Mouse (Mus musculus) ES-E14 (cell line): ENCODE results near the gene Ednra.

Experiments
- HCFC1 ChIP-seq: IDR thresholded peaks from 2 replicates; pipeline ENCODE4 v1.6.1; 2012; ENCODE audit warnings: low read length, inconsistent platforms, borderline replicate concordance; ENCODE audit not compliant: insufficient read depth
- MAFK ChIP-seq: IDR thresholded peaks from 2 replicates; pipeline ENCODE4 v1.6.1; 2014; ENCODE audit warnings: mild to moderate bottlenecking, low read depth, low read length, inconsistent platforms; ENCODE audit not compliant: insufficient read depth
- ZC3H11A ChIP-seq: IDR thresholded peaks from 2 replicates; pipeline ENCODE4 v1.6.1; 2012; ENCODE audit warnings: low read depth, mild to moderate bottlenecking, inconsistent platforms, low read length, borderline replicate concordance
- ZNF384 ChIP-seq: IDR thresholded peaks from 2 replicates; pipeline ENCODE4 v1.6.1; 2012; ENCODE audit warnings: low read depth, low read length, inconsistent platforms

- TF ChIP-seq ZNF384 (no peak), HCFC1 (no peak), ZC3H11A (no peak), MAFK (no peak)
These were observed 56.3 kb downstream of the Ednra start for GRCm38 (mm10) chr8:77667916-77668315.
